Mouse (Mus musculus) erythroblast, embryonic 14.5 days (primary cell): Measurements from ENCODE around the gene Syde2. TPM values are rescaled to one million over a fixed set of nuclear protein-coding genes. Genes with fewer than 3 reads are reported as not detected.

ENCODE experiments used
- H3K27me3 ChIP-seq: 2 replicates; pipeline ENCODE4 v1.6.1; 2012; ENCODE audit warnings: inconsistent platforms; ENCODE audit not compliant: control insufficient read depth
- H3K36me3 ChIP-seq: 2 replicates; pipeline ENCODE4 v1.6.1; 2012; ENCODE audit warnings: mild to moderate bottlenecking, inconsistent platforms; ENCODE audit not compliant: control insufficient read depth
- H3K4me1 ChIP-seq: 2 replicates; pipeline ENCODE4 v1.6.1; 2012; ENCODE audit warnings: inconsistent platforms; ENCODE audit not compliant: control insufficient read depth
- H3K4me3 ChIP-seq: replicated peaks from 2 replicates; pipeline ENCODE3; 2012; ENCODE audit warnings: moderate library complexity, mild to moderate bottlenecking, inconsistent platforms
- H3K9me3 ChIP-seq: 2 replicates; pipeline ENCODE4 v1.6.1; 2012; ENCODE audit warnings: low read length, inconsistent platforms, mixed read lengths; ENCODE audit not compliant: control insufficient read depth
- GATA1 ChIP-seq: IDR thresholded peaks from 2 replicates; pipeline ENCODE4 v1.6.1; 2012; ENCODE audit warnings: low read length, inconsistent platforms, mixed read lengths
- TAL1 ChIP-seq: IDR thresholded peaks from 3 replicates; pipeline ENCODE4 v1.6.1; 2012; ENCODE audit warnings: low read length, inconsistent platforms, mixed read lengths
- polyA plus RNA-seq: library from polyadenylated mRNA; stranded (reverse); fragments of >175 nt; gene quantifications from 2 replicates; pipeline ENCODE4 v1.2.3, GENCODE M21; 2012

The Syde2 gene
- polyA plus RNA-seq, 1 experiment, result not detected

- Histone ChIP-seq H3K4me1 (no peaks in the 10 kb centered on the region), H3K36me3 (no peaks in the 10 kb centered on the region; the same call in 1 of the 2 replicates), H3K27me3 (no peaks in the 10 kb centered on the region), H3K4me3 (no peak overlapping the region), H3K9me3 (peaks cover 3% of the 10 kb centered on the region; the same call in 1 of the 2 replicates)
- no peak for TF ChIP-seq GATA1
- no peak for TF ChIP-seq TAL1
Observed at GRCm38 (mm10) chr3:146022232-146022631, 34.6 kb downstream of the Syde2 start.

- H3K9me3 ChIP-seq, result peaks cover 3% of the 10 kb centered on the region; the same call in 1 of the 2 replicates
- no peaks in the 10 kb centered on the region; the same call in 1 of the 2 replicates for H3K36me3 ChIP-seq
- TF ChIP-seq TAL1 (no peak), GATA1 (no peak)
- H3K27me3 ChIP-seq, result no peaks in the 10 kb centered on the region
- no peak overlapping the region for H3K4me3 ChIP-seq
- H3K4me1 ChIP-seq, result no peaks in the 10 kb centered on the region
Observed at GRCm38 (mm10) chr3:146024746-146025145, 37.1 kb downstream of the Syde2 start.

GRCm38 (mm10) chr3:146025499-146025898, 37.8 kb downstream of the Syde2 start:
- TF ChIP-seq GATA1 (no peak), TAL1 (no peak)
- H3K36me3 ChIP-seq, result no peaks in the 10 kb centered on the region; the same call in 1 of the 2 replicates

GRCm38 (mm10) chr3:146027116-146027515, 39.4 kb downstream of the Syde2 start:
- TF ChIP-seq TAL1, result no peak
- no peak for TF ChIP-seq GATA1
- Histone ChIP-seq H3K36me3 (no peaks in the 10 kb centered on the region; the same call in 1 of the 2 replicates), H3K9me3 (peaks cover 3% of the 10 kb centered on the region; the same call in 1 of the 2 replicates), H3K4me3 (no peak overlapping the region), H3K27me3 (no peaks in the 10 kb centered on the region), H3K4me1 (no peaks in the 10 kb centered on the region)

More at GRCm38 (mm10) chr3:146025499-146025898, 37.8 kb downstream of the Syde2 start:
- H3K9me3 ChIP-seq, result peaks cover 3% of the 10 kb centered on the region; the same call in 1 of the 2 replicates
- no peaks in the 10 kb centered on the region for H3K4me1 ChIP-seq
- H3K4me3 ChIP-seq, result no peak overlapping the region
- H3K27me3 ChIP-seq, result no peaks in the 10 kb centered on the region

GRCm38 (mm10) chr3:146028406-146028805, 40.7 kb downstream of the Syde2 start:
- H3K36me3 ChIP-seq, result no peaks in the 10 kb centered on the region; the same call in 1 of the 2 replicates
- no peak overlapping the region for H3K4me3 ChIP-seq
- peaks cover 3% of the 10 kb centered on the region; the same call in 1 of the 2 replicates for H3K9me3 ChIP-seq
- TF ChIP-seq GATA1, result no peak
- H3K27me3 ChIP-seq, result no peaks in the 10 kb centered on the region
- no peaks in the 10 kb centered on the region for H3K4me1 ChIP-seq

- TF ChIP-seq TAL1, result no peak
- no peak for TF ChIP-seq GATA1
Observed at GRCm38 (mm10) chr3:146029234-146029633, 41.6 kb downstream of the Syde2 start.

GRCm38 (mm10) chr3:146030255-146030836, 42.7 kb downstream of the Syde2 start:
- H3K9me3 ChIP-seq, result no peaks in the 10 kb centered on the region
- no peak overlapping the region for H3K4me3 ChIP-seq
- no peaks in the 10 kb centered on the region for H3K36me3 ChIP-seq
- no peaks in the 10 kb centered on the region for H3K4me1 ChIP-seq
- TF ChIP-seq GATA1, result no peak
- no peak for TF ChIP-seq TAL1
- H3K27me3 ChIP-seq, result no peaks in the 10 kb centered on the region

More at GRCm38 (mm10) chr3:146029234-146029633, 41.6 kb downstream of the Syde2 start:
- no peaks in the 10 kb centered on the region for H3K27me3 ChIP-seq
- H3K9me3 ChIP-seq, result peaks cover 3% of the 10 kb centered on the region; the same call in 1 of the 2 replicates
- no peaks in the 10 kb centered on the region for H3K4me1 ChIP-seq
- H3K4me3 ChIP-seq, result no peak overlapping the region
- H3K36me3 ChIP-seq, result no peaks in the 10 kb centered on the region; the same call in 1 of the 2 replicates

- Histone ChIP-seq H3K4me1 (no peaks in the 10 kb centered on the region), H3K4me3 (no peak overlapping the region), H3K27me3 (no peaks in the 10 kb centered on the region), H3K9me3 (no peaks in the 10 kb centered on the region), H3K36me3 (no peaks in the 10 kb centered on the region)
- TF ChIP-seq GATA1 (no peak), TAL1 (no peak)
Observed at GRCm38 (mm10) chr3:146032976-146033375, 45.3 kb downstream of the Syde2 start.

GRCm38 (mm10) chr3:146037906-146038305, 50.2 kb downstream of the Syde2 start:
- H3K9me3 ChIP-seq, result no peaks in the 10 kb centered on the region
- no peaks in the 10 kb centered on the region for H3K27me3 ChIP-seq
- H3K4me3 ChIP-seq, result no peak overlapping the region
- no peaks in the 10 kb centered on the region for H3K4me1 ChIP-seq
- H3K36me3 ChIP-seq, result no peaks in the 10 kb centered on the region
- TF ChIP-seq TAL1 (no peak), GATA1 (no peak)
